Mouse (Mus musculus): ENCODE measurements around the gene Ucp2. TPM values are rescaled to one million over a fixed set of nuclear protein-coding genes. Genes with fewer than 3 reads are reported as not detected.

Ucp2 gene
- polyA plus RNA-seq, 1 experiment from 2014 or later: 48.4 TPM

DNA sequence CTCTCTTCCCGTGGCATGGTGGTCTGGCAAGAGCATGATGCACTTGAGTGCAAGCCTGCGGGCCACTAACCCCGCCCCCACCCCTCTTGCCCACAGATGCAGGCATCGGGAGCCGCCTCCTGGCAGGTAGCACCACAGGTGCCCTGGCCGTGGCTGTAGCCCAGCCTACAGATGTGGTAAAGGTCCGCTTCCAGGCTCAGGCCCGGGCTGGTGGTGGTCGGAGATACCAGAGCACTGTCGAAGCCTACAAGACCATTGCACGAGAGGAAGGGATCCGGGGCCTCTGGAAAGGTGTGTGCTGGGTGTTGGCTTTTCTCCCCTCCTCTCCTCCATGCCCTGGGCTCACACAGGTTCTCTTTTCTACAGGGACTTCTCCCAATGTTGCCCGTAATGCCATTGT lies 4.8 kb downstream of the Ucp2 start:
- ATAC-seq (replicated peaks): no peak
- Histone ChIP-seq H3K4me3 (no peak overlapping the region), H3K27ac (replicated peaks) (no peak overlapping the region), H3K9ac (replicated peaks) (no peak overlapping the region), H3K4me2 (replicated peaks) (no peak overlapping the region), H3K36me3 (no peaks in the 10 kb centered on the region), H3K27me3 (peaks cover 1% of the 10 kb centered on the region; the same call in 1 of the 2 replicates), H3K4me1 (peaks cover 22% of the 10 kb centered on the region), H3K9me3 (no peaks in the 10 kb centered on the region)
- 91% methylated on average over 13 of the region's 13 CpGs for WGBS

DNA sequence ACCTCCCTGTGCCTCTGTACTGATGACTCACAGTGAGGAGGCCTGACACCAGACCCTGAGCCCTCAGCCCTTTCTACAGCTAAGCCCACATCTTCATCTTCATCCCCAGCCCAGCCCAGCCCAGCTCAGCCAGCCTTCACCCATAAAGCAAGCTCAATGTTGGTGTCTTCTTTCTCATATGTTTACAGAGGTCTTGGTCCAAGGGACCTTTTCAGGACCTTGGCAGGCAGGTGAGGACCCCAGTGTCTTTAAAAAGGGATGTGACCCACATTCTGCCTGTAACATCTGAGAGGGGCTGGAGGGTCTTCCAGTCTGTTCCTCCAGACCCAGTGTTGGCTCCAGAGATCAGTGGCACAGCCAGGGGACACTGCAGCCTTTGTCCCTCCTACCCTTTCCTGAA lies 6.3 kb downstream of the Ucp2 start:
- Histone ChIP-seq H3K9ac (replicated peaks) (no peak overlapping the region), H3K4me2 (replicated peaks) (no peak overlapping the region), H3K4me3 (no peak overlapping the region), H3K27ac (replicated peaks) (no peak overlapping the region), H3K27me3 (no peaks in the 10 kb centered on the region), H3K4me1 (peaks cover 12% of the 10 kb centered on the region), H3K9me3 (no peaks in the 10 kb centered on the region), H3K36me3 (no peaks in the 10 kb centered on the region)
- no peak for ATAC-seq (replicated peaks)

DNA sequence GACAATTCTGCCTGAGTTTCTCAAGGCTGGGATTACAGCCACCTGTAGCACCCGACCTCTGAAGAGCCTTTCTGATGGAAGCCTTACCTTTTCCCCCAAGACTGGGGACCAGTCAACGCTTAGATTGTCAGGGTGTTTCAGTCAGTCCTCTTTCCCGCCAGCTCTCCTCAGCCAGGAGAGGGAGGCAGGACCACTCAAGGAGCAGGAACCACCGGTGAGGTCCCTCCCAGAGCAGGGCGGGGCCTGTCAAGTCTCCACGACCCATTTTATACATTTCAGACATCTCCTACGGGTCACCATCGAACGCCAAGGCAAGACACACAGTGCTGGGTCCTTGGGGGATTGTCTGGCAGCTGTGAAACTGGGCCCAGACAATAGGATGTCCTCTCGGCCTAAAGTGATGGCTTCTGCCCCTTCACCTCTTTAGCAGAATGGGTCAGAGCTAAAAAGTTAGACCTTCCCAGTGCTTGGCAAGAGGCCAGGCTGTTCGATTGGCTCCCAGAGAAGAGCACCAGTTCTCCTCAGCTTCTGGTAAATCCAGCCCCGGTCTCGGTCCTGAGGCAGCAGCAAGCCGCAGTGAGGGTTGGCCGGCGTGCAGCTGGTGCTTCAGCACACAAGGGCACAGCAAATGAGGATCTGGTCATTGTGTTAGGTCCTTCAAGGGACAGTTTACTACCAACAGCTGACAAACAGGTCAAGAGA lies 7.3 kb downstream of the Ucp2 start:
- peaks cover 9% of the 10 kb centered on the region for H3K4me1 ChIP-seq
- H3K27me3 ChIP-seq: no peaks in the 10 kb centered on the region
- H3K4me3 ChIP-seq: no peak overlapping the region
- no peak overlapping the region for H3K9ac ChIP-seq (replicated peaks)
- no peak overlapping the region for H3K27ac ChIP-seq (replicated peaks)
- no peaks in the 10 kb centered on the region for H3K9me3 ChIP-seq
- no peaks in the 10 kb centered on the region for H3K36me3 ChIP-seq
- WGBS: 76% methylated on average over 16 of the region's 16 CpGs
- no peak overlapping the region for H3K4me2 ChIP-seq (replicated peaks)
- no peak for ATAC-seq (replicated peaks)

DNA sequence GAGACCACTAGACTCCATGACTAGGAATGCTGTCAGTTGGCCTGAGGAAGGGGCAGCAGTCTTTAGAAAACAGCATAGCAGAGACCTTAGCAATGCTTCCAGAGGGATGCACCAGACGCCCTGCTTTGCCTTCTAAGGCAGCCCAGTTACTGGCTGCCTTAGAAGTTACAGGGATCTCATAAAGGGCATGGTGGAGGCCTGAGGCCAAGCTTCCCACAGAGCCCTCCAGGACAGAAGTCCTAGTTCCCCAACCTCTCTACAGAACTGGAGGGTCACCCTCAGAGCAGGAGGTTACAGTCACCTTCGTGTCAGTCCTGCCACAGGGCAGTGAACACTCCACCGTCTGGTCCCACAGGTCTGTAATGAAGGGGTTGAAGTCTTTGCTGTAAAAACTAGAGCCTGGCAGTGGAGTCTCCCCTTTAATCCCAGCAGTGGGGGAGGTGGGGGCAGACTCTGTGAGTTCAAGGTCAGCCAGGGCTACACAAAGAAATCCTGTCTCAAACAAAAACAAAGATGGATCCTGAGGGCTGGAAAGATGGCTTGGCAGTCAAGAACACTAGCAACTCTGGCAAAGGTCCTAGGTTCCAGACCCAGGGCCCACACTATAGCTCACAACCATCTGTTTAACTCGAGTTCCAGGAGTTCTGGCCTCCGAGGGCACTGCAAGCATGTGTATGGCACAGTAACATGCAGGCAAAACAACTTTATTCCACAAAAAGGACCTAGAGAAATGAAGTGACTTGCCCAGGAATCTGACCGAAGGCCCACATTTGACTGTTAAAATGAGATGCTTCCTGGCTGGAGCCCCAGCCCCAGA lies 8.1 kb downstream of the Ucp2 start:
- Histone ChIP-seq H3K4me1 (peaks cover 1% of the 10 kb centered on the region; the same call in 1 of the 2 replicates), H3K27ac (replicated peaks) (no peak overlapping the region), H3K9me3 (no peaks in the 10 kb centered on the region), H3K4me2 (replicated peaks) (no peak overlapping the region), H3K36me3 (no peaks in the 10 kb centered on the region), H3K27me3 (no peaks in the 10 kb centered on the region), H3K4me3 (no peak overlapping the region), H3K9ac (replicated peaks) (no peak overlapping the region)
- WGBS: 71% methylated on average over 6 of the region's 6 CpGs
- ATAC-seq (replicated peaks): no peak

DNA sequence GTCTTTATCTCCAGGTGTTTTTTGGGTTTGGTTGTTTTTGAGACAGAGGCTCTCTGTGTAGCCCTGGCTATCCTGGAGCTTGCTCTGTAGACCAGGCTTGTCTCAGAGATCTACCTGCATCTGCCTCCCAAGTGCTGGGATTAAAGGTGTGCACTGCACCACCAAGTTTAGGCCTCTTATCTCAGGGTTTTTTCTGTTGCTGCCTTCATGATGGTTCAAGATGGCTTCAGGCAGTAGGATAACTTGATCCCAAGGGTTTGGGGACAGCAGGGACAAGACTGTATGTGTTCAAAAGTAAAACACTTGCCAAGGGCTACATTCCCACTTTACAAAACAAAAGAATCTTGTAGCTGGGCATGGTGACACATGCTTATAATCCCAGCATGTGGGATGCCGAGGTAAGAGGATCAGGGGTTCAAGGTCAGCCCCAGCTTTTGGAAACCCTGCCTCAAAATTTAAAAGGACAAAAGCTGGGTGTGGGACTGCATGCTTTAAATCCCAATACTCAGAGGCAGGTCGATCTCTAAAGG lies 8.8 kb downstream of the Ucp2 start:
- Histone ChIP-seq H3K4me1 (no peaks in the 10 kb centered on the region), H3K27me3 (no peaks in the 10 kb centered on the region), H3K27ac (replicated peaks) (no peak overlapping the region), H3K4me2 (replicated peaks) (no peak overlapping the region), H3K9ac (replicated peaks) (no peak overlapping the region), H3K9me3 (no peaks in the 10 kb centered on the region), H3K4me3 (no peak overlapping the region), H3K36me3 (no peaks in the 10 kb centered on the region)
- no peak for ATAC-seq (replicated peaks)
- 64% methylated on average over 2 of the region's 2 CpGs for WGBS

DNA sequence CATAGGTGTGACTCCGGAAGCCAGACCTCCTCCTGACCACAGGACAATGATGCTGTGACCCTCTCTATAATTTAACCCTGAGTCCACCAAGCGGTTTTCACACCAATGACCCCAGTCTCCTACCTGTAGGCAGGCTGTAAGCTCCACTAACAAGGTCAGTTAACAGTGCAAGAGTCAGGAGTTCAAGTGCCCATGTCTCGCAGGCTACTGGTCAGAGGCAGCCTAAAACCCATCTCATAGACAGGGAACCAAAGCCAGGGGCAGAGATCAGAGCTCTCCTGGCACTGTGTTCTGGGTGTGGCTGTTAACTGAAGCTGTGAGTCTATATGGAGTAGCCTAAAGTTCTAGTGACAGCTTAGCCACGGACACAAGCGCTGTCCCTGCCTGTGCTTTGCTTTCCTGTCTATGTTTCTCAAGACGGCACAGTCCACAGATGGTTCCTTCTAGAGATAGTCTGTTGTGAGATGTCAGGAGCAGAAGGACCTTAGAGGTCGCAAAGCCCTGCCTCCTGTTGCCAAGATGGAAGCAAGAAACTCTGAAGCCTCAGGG lies 9.3 kb downstream of the Ucp2 start:
- 82% methylated on average over 7 of the region's 7 CpGs for WGBS
- ATAC-seq (replicated peaks): no peak
- no peaks in the 10 kb centered on the region for H3K4me1 ChIP-seq
- H3K36me3 ChIP-seq: no peaks in the 10 kb centered on the region
- no peak overlapping the region for H3K9ac ChIP-seq (replicated peaks)
- no peaks in the 10 kb centered on the region for H3K9me3 ChIP-seq
- H3K4me3 ChIP-seq: no peak overlapping the region
- H3K27me3 ChIP-seq: no peaks in the 10 kb centered on the region
- H3K4me2 ChIP-seq (replicated peaks): no peak overlapping the region
- H3K27ac ChIP-seq (replicated peaks): no peak overlapping the region

DNA sequence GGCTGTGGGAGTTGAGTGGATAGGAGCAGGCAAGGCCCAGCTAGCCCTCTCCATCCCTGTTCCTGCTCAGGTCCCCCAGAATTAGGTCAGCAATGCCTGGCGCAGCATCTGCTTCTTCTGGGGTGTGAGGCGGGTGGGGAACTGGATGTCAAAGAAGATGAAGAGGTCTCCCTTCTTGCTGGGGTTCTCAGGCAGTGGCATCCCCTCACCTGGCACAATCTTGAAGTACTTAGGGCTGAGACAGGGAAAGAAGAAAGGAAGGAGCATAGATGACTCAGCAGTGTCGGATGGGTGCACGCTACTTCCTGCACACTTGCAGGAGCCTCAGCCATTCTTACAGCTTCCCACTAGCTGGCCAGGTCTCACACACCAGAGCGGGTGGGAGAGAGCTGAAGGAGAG lies 9.9 kb downstream of the Ucp2 start:
- no peaks in the 10 kb centered on the region for H3K4me1 ChIP-seq
- no peaks in the 10 kb centered on the region for H3K36me3 ChIP-seq
- no peak overlapping the region for H3K4me3 ChIP-seq
- 92% methylated on average over 5 of the region's 5 CpGs for WGBS
- H3K4me2 ChIP-seq (replicated peaks): no peak overlapping the region
- no peak overlapping the region for H3K27ac ChIP-seq (replicated peaks)
- no peak overlapping the region for H3K9ac ChIP-seq (replicated peaks)
- no peaks in the 10 kb centered on the region for H3K9me3 ChIP-seq
- H3K27me3 ChIP-seq: no peaks in the 10 kb centered on the region
- no peak for ATAC-seq (replicated peaks)

DNA sequence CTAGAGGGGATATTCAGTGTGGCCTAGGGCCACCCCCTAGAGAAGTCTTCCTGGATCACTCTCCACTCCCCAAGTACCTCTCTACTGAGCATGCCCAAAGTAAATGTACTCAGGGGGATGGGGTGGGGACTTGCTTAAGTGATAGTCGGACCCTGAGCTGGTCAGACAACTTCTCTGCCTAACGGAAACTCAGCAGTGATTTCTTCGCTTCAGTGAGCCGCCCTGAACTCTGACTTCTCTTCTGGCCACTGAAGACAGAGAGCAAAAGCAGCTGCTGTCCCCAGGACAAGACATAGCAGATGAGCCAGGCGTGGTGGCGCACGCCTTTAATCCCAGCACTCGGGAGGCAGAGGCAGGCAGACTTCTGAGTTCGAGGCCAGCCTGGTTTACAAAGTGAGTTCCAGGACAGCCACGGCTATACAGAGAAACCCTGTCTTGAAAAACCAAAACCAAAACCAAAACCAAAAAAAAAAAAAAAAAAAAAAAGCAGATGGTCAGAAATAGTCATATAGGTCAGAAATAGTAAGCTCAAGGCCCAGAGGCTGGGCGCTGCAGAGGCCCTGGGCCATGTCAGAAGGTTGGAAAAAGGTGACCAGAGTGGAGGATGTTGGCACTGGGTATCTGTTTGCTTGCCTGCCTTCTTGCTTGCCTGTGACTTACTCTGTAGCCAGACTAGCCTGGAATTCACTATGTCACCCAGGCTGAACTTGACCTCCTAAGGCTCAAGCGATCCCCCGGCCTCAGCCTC lies 11.8 kb downstream of the Ucp2 start:
- Histone ChIP-seq H3K4me3 (no peak overlapping the region), H3K27me3 (no peaks in the 10 kb centered on the region), H3K36me3 (no peaks in the 10 kb centered on the region), H3K27ac (replicated peaks) (no peak overlapping the region), H3K9me3 (no peaks in the 10 kb centered on the region), H3K9ac (replicated peaks) (no peak overlapping the region), H3K4me1 (no peaks in the 10 kb centered on the region), H3K4me2 (replicated peaks) (no peak overlapping the region)
- 87% methylated on average over 13 of the region's 13 CpGs for WGBS
- ATAC-seq (replicated peaks): no peak

DNA sequence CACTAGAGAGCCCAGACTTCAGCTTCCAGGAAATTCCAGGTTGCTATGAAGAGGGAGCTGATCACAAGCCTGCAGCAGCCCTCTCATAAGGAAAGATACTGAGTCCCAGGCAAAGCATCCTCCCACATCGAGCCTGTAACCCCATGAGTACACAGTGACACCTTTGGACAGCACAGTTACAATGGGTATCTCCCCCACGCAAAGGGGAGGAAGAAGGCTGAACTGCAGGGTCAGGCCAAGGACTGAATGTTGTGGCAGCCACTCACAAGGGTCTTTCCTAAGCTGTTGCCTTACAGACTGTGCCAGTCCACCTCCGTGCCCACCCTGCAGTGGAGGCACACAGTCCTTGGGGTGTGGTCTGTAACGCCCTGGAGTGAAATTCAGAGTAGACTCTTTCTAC lies 13.4 kb downstream of the Ucp2 start:
- H3K9ac ChIP-seq (replicated peaks): no peak overlapping the region
- 69% methylated on average over 4 of the region's 4 CpGs for WGBS

DNA sequence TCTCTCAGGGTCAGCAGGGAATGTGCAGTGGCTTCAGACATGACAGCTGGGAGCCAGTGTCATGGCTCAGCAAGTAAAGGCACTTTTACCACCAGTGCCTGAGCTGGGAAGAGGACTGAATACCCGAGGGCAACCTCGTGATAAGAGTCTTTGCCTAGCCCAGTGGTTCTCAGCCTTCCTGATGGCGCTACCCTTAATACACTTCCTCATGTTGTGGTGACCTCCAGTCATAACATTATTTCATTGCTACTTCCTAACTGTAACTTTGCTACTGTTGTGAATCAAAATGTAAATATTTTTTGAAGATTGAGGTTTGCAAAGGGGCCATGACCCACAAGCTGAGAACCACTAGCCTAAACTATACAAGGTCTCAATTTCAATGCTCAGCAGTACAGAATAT lies 15.5 kb downstream of the Ucp2 start:
- Histone ChIP-seq H3K9ac (replicated peaks) (no peak overlapping the region), H3K4me2 (replicated peaks) (no peak overlapping the region), H3K36me3 (no peaks in the 10 kb centered on the region), H3K9me3 (no peaks in the 10 kb centered on the region), H3K27me3 (no peaks in the 10 kb centered on the region), H3K4me3 (no peak overlapping the region), H3K27ac (replicated peaks) (no peak overlapping the region), H3K4me1 (no peaks in the 10 kb centered on the region)
- ATAC-seq (replicated peaks): no peak
- WGBS: 86% methylated on average over 3 of the region's 3 CpGs

More for the DNA sequence above, 13.4 kb downstream of the Ucp2 start:
- no peak for ATAC-seq (replicated peaks)
- Histone ChIP-seq H3K27me3 (no peaks in the 10 kb centered on the region), H3K4me3 (no peak overlapping the region), H3K4me1 (no peaks in the 10 kb centered on the region), H3K9me3 (no peaks in the 10 kb centered on the region), H3K36me3 (no peaks in the 10 kb centered on the region), H3K27ac (replicated peaks) (no peak overlapping the region), H3K4me2 (replicated peaks) (no peak overlapping the region)

DNA sequence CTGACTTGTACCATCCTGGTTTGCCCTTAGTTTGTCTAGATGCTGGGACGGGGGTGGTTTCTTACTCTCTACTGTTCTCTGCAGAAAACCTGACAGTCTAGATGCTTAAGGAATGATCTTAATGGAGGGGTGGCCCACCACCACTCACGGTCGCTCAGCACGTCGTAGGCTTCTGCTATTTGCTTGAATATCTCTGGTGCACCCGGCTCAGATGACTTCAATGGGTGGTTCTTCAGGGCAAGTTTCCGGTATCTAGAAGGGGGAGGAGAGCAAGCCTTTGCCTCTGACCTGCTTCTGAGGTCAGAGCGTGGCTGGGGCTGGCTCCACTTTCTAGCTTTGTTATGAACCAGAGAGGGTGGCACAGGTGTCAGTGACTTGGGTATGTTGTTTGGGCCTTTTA lies 18.5 kb downstream of the Ucp2 start:
- Histone ChIP-seq H3K9me3 (no peaks in the 10 kb centered on the region), H3K36me3 (no peaks in the 10 kb centered on the region), H3K4me2 (replicated peaks) (no peak overlapping the region), H3K4me1 (no peaks in the 10 kb centered on the region), H3K4me3 (no peak overlapping the region), H3K9ac (replicated peaks) (no peak overlapping the region), H3K27ac (replicated peaks) (no peak overlapping the region), H3K27me3 (no peaks in the 10 kb centered on the region)
- 84% methylated on average over 8 of the region's 8 CpGs for whole genome bisulfite sequencing
- no peak for ATAC-seq (replicated peaks)

DNA sequence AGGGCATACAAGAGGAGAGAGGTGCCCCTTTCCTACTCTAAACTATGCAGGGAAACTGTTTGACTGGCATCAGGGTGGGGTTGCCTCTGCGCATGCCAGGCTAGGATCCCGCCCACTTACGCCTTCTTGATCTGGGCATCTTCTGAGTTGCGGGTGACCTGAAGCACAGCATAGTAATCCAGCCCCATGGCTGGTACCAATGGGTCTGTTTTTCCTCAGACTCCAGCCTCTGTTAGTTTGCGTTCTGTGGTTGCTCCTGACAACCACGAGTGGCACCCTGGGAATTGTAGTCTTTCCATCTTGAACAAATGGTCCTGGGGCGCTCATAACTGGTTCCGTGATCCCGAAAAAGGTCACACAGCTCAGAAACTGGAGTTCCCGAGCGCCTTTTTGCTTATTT lies 21.4 kb downstream of the Ucp2 start, which contains the start of gene Dnajb13:
Dnajb13 (minus strand) TSS at position 388 of the 400 bp plus-strand sequence.
- Histone ChIP-seq H3K9me3 (no peaks in the 10 kb centered on the region), H3K9ac (replicated peaks) (no peak within 1 kb of the TSS), H3K27me3 (no peaks in the 10 kb centered on the region), H3K4me2 (replicated peaks) (no peak within 1 kb of the TSS), H3K4me1 (no peaks in the 10 kb centered on the region), H3K4me3 (no peak within 1 kb of the TSS), H3K27ac (replicated peaks) (no peak within 1 kb of the TSS), H3K36me3 (no peaks in the 10 kb centered on the region)
- peak; percentile 64; the same call in 1 of the 2 replicates for ATAC-seq (replicated peaks)
- 51% methylated on average over 11 of the region's 11 CpGs for WGBS

Data from forebrain, embryonic 15.5 days (tissue).